In genomic region chr11:85555721-85556120, GRCm38 (mm10) we compare ENCODE assay signal across 24 mouse cellular contexts.
DNase-seq lines count a peak whose midpoint lies in the region; TF ChIP-seq lines count a peak whose summit lies in the region.
"Had no signal": no experiment of that assay in that cellular context is flagged by ENCODE, and none has a peak within 500 bp of the region (broad histone marks: within the 10 kb centered on the region; RNA-seq: fewer than 3 reads in every experiment).

No protein-coding gene starts in this region.

- peaks cover 0 to 1% of the 10 kb centered on the region in 2 experiments; a peak in 2 of 4 replicates for H3K4me1 ChIP-seq in ES-E14 (ENCODE audit: control insufficient read depth in 2 of 2, insufficient read depth in 2 of 2, low read length in 2 of 2, poor library complexity in 1 of 2)
- H3K4me1 ChIP-seq: embryonic facial prominence, embryonic 15.5 days; forebrain, embryonic 12.5 days; hindbrain, embryonic 12.5 days; kidney, embryonic 15.5 days; lung, embryonic 15.5 days; neural tube, embryonic 12.5 days had no signal

- H3K4me3 ChIP-seq in ES-E14 (ENCODE audit: insufficient read depth in 1 of 2, low read depth in 1 of 2, low read length in 2 of 2, poor library complexity in 1 of 2, severe bottlenecking in 1 of 2): no peak overlapping the region
- H3K4me3 ChIP-seq: embryonic facial prominence, embryonic 15.5 days; forebrain, embryonic 12.5 days; hindbrain, embryonic 12.5 days; kidney, embryonic 15.5 days; layer of hippocampus, adult 2 months; left cerebral cortex, adult 2 months; limb, embryonic 13.5 days; lung, embryonic 15.5 days; neural tube, embryonic 12.5 days had no signal

- no peak overlapping the region for H3K9ac ChIP-seq in ES-E14 (ENCODE audit: insufficient read depth, low read depth, low read length, poor library complexity, severe bottlenecking)
- H3K9ac ChIP-seq: embryonic facial prominence, embryonic 15.5 days; forebrain, embryonic 12.5 days; hindbrain, embryonic 12.5 days; kidney, embryonic 15.5 days; limb, embryonic 13.5 days; lung, embryonic 15.5 days; neural tube, embryonic 12.5 days had no signal

- in situ Hi-C loops in ES-E14 (cut with MboI; ENCODE audit: low sequenced_read_pairs in 2 of 2, unreplicated experiment in 2 of 2): no loop called here

- H3K9me3 ChIP-seq in ES-E14 (ENCODE audit: control insufficient read depth, insufficient read depth, low read depth, low read length): no peaks in the 10 kb centered on the region
- H3K9me3 ChIP-seq: embryonic facial prominence, embryonic 15.5 days; forebrain, embryonic 12.5 days; hindbrain, embryonic 12.5 days; kidney, embryonic 15.5 days; limb, embryonic 13.5 days; lung, embryonic 15.5 days; neural tube, embryonic 12.5 days had no signal

- H3K27ac ChIP-seq in ES-E14 (ENCODE audit: insufficient read depth, low read depth, low read length, poor library complexity, severe bottlenecking): no peak overlapping the region
- H3K27ac ChIP-seq: embryonic facial prominence, embryonic 15.5 days; forebrain, embryonic 12.5 days; hindbrain, embryonic 12.5 days; kidney, embryonic 15.5 days; layer of hippocampus, adult 2 months; left cerebral cortex, adult 2 months; limb, embryonic 13.5 days; lung, embryonic 15.5 days; neural tube, embryonic 12.5 days had no signal

- DNase-seq in gastrocnemius, postnatal 25 days: peak; percentile 24
- DNase-seq in gastrocnemius, postnatal 10 days: no peak
- DNase-seq in ES-E14 (ENCODE audit: low read depth, low spot score): peak; percentile 12
- peak; percentile 52 for DNase-seq in ZHBTc4 (ENCODE audit: low read depth, low spot score)
- DNase-seq in spleen, adult 12 weeks (ENCODE audit: low spot score): no peak
- DNase-seq in cerebellum, adult 18-20 months: no peak
- DNase-seq: adrenal gland, postnatal 25 days; cerebellum, adult 11-12 months; cerebellum, postnatal 10 days; heart, postnatal 36 days; kidney, adult 11 months; kidney, postnatal 25 days; right cerebral cortex, adult 18-20 months; thymus, adult 2 months; thymus, postnatal 36 days had no signal

- H3K36me3 ChIP-seq in ES-E14 (ENCODE audit: control insufficient read depth, insufficient read depth, low read length, poor library complexity, severe bottlenecking): no peaks in the 10 kb centered on the region
- H3K36me3 ChIP-seq: embryonic facial prominence, embryonic 15.5 days; forebrain, embryonic 12.5 days; lung, embryonic 15.5 days had no signal

TF ChIP-seq in ES-E14, 5 proteins besides CTCF, POLR2A, EP300 and RAD21:
- TF ChIP-seq ZNF384 (IDR thresholded peaks at IDR 0.05; ENCODE audit: low read depth, low read length) (no peak), MAFK (IDR thresholded peaks at IDR 0.05; ENCODE audit: insufficient read depth, low read depth, low read length) (no peak), HCFC1 (IDR thresholded peaks at IDR 0.05; ENCODE audit: borderline replicate concordance, insufficient read depth, low read length) (no peak), ZC3H11A (IDR thresholded peaks at IDR 0.05; ENCODE audit: borderline replicate concordance, low read depth, low read length) (no peak), CHD2 (IDR thresholded peaks at IDR 0.05; ENCODE audit: low read depth, low read length) (no peak)

Comparison
In these comparisons a context has a peak if more than half of its experiments do, and no peak if none do; other contexts are left out.
1. DNase-seq: peak in gastrocnemius, postnatal 25 days (single experiment), ES-E14 (single experiment) and ZHBTc4 (single experiment); none in gastrocnemius, postnatal 10 days (single experiment), spleen, adult 12 weeks (single experiment) and cerebellum, adult 18-20 months (0 of 2).